Mouse (Mus musculus) c-Kit-negative CD71-positive TER-119-positive erythroid progenitor cells, embryonic 14.5 days (primary cell): Measurements from ENCODE around the gene Eva1c.

ENCODE experiments used
- DNase-seq: peaks from one replicate; pipeline ENCODE4 v3.0.0-alpha.2; 2013; ENCODE audit warnings: low read depth, low spot score

Eva1c gene

DNA sequence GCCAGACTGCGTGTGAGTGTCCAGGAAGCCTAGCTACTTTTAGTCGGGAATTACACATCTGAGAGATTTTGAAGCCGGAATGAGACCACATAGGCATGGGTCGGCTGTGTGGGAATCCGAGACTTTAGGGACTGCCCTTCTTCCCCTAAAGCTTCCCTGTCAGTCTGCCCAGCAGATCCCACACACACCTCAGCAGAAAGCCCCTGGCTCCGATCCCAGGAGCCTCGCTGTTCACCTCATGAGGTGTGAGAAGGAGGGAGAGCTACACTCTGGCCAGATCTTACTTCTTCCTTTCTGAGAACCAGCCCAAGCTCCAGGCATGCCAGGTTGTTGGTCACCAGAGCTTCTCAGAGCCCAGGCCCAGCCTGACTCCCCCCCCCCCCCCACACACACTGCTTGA, 38.2 kb downstream of the Eva1c start:
- no peak for DNase-seq

DNA sequence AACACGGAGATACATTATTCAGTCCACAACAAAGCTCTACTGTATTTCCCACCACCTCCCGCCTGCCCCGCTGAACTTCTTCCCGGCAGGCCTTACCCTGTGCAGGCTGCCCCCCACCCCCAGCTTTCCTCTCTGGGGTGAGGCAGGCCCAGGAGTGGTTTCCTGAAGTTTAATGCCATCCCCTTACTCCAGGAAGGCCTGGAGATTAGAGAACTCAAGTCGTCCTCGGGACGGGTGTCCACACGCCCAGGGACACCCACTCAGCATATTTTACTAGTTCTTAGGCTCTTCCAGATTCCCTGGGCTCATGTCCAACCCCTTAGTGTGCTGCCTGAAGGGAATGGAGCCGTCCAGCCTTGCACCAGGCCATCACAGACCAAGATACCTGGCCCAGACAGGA, 39.1 kb downstream of the Eva1c start:
- no peak for DNase-seq

DNA sequence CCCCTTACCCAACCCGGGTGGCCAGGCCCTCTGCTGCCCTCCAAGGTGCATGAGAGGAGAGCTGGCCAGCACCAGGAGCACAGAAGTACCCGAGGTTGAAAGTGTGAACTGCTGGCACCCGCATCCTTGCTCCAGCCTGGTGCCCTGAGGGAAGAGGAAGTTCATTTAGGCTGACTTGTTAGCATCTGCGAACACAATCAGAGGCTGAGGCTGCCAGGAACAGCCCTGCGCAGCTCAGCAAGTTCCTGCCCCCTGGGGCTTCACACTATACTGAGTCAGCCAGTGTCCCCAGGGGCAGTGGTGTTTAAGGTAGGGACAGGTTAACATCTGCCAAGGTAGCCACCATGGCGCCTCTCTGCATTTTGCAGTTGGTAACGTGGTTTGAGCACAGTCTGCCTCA, 41.6 kb downstream of the Eva1c start:
- no peak for DNase-seq

DNA sequence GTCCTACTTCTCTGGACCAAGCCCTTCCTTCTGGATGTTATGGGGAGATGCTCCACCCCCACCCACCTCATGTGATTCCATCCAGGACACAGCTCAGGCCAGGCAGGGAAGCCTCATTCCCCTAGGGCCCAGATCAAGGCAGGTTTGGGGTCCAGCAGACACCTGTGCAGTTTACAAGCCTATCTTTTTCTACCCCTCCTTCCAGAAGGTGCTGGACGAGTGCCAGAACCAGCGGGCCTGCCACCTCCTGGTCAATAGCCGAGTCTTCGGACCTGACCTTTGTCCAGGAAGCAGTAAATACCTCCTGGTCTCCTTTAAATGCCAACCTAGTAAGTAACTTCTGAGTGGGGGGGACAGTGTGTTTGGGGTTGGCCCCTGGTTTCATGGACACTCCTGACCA, 42.8 kb downstream of the Eva1c start:
- DNase-seq, result no peak

DNA sequence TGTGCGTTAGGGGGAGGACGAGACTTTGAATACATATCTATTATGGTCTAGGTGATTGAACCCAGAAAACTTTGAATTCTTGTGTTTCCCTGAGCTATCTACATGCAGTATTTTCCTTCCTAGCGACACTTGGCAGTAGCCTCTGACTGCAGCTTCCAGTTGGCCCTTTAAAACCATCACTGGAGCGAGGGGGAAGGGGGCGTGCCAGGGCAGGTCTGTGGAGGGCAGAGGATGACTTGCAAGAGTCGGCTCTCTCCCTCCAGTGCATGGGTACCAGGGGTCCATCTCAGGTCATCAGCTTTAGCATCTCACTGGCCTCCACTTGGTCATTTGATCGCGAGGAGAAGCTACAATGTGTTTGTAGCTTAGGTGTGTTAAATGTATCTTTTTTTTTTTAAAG, 46.4 kb downstream of the Eva1c start:
- no peak for DNase-seq

DNA sequence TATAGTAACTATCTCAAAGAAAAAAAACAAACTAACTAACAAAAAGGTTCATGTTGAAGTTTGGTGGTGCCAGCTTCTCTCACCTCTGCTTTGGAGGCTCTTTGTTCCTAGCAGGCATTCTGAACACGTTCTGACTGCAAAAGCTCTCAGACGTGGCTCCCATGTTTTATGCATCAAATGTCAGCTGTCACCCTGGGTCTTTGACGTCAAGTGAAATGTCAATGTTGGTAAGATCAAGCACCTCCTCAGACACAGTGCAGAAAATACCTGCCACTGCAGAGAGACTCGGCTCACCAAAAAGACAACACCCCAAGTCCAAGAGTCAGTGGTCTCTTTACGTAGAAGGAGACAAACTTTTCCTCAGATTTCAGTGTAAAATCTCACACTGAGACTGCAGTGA, 48.0 kb downstream of the Eva1c start:
- no peak for DNase-seq

DNA sequence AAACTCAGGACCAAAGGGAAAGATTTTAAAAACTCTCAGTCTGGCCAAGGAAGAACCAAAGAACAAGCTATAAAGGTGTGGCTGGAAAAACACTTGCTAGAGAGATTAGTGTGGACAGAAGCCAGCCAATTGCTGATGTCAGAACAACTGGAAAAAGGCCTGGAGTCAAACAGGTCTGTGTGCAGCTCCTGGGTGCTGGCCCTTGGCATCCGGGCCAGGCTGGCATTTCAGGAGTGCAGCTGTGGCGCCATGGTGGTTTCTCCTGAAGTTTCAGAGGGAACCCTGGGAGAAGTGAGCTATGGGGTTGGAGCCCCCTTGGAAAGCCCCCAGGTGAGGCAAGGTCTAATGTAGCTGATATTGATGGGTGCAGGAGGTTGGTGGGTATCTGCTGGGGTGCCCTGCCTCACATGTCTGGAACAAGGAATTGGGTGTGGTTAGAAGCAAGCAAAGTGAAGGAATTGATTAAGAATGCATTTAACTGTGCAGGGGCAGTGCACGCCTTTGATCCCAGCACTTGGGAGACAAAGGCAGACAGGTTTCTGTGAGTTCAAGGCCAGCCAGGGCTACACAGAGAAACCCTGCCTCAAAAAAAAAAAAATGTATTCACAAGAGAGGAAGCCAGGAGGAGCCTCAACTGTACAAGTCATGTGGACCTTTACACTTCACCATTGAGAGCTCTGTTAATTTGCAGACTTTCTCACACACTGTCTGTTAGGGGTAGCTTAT, 51.8 kb downstream of the Eva1c start:
- DNase-seq, result no peak

DNA sequence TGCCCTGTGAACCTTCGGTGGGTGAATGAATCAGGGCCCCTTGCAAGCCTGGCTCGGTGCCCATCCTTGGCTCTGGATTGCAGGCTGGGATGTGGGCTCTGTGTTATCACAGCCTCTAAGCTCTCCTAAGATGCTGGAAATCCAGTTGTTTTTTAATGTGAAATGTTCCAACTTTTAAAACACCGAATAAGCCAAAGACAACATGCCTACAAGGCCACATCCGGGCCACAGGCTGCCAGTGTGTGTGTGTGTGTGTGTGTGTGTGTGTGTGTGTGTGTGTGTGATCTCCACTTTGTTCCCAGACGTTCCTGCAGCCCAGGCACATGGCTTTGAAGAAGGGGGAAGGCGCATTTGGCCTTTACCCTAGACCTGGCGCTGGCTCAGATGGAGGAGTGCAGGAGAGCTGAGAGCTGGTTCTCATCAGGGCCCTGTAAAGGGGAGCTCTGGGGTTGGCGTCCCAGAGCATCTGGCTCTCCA, 56.0 kb downstream of the Eva1c start:
- no peak for DNase-seq

DNA sequence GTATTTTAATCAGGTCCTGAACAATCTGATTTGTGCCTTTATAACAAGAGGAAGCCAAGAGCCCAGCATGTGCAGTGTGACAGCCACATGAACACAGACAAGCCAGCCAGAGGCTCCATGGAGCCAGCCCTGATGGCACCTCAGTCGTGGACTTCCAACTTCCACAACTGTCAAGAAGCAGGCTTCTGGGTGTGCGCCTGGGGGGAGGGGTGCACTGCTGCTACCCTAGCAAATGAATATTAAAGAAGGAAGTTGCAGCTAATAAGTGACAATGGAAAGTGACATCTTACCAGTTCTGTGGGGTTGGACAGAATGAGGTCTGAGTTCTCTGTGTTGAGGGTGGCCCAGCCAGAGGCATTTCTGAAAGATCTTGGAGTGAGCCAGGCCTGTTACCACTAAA, 58.8 kb downstream of the Eva1c start:
- no peak for DNase-seq

DNA sequence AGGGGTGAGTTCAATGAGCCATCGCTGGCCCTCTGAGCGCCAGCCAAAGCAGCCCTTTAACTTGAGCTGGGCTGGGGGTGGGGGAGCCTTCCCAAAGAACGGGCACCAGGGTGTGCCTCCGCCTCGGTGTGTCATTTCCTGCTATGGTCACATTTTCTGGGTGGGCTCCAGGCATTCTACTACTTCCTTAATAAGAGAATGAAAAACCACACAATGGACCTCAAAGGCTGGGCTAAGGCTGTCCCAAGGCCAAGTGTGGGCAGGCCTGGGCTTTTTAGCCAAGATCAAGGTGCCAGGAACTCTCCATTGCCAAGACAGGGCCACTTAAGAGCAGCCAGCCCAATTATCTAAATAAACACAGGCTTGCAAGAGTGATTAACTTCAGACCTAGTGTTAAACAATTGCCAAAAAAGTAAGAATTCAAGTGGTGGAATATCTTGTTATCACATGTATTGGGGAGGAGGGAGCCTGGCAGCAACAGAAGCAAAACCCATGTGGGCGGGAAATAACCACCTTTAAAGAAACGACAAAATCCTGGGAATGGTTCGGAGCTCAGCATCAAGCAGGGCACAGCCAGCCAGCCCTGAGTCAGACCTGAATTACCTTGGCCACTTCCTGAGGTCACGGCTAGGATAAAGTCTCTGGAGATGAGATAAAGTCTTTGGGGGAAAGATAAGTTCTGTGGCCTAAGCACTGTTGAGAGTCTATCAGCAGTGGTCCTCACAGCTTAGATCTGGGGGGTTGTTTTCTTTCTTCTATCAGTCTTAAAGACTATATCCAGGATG, 59.5 kb downstream of the Eva1c start:
- DNase-seq, result no peak

DNA sequence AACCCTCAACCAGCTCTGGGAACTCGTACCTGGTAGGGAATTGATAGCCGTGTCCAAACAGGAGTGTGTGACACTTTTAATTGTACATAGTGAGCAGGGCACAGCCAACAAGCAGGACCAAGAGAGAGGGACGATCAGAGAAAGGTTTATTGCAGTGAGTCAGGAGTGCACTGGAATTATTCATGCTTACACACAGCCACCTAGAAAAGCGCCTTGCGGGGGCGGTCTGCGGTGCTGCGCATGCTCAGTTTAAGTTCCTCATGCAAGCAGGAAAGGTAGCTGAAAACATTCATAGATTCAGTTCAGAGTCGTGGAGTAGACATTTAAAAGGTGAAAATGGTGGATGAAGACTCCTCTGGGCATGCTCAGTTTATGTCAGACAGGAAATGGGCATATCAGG, 64.2 kb downstream of the Eva1c start:
- DNase-seq, result no peak

DNA sequence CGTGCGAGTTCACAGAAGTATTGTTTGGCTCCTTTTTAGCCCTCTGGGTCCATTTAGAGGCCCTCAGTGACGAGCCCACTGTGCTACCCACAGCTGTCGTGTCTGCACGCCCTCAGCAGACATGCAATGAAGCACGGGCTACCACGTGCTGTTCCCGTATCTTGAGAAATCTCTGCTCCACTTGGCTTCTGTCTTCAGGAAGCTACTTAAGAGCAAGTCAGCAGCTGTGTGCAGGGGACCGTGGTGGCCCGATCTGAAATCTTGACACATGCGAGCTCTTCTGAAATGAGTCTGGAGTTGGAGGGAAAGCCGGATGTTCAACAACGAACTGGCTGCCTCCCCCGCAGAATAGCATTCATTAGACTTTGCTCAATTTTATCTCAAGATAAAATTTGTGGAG, 65.1 kb downstream of the Eva1c start:
- no peak for DNase-seq

DNA sequence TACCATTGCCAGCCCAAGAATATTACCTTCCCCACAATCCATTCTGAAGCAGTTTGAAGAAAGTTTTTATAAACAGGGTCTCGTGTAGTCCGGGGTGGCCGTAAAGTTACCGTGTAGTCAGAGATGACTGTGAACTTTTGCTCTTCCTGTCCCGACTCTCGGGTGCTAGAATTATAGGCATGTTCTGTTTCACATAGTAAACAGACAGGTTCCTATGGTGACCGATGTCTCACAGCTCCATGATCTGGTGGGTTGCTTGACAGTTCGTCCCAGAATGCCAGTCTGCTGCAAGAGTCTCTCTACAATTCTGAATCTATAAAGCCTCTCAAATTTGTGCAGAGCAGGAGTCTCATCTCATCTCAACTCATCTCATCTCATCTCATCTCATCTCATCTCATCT, 65.6 kb downstream of the Eva1c start:
- DNase-seq, result no peak

DNA sequence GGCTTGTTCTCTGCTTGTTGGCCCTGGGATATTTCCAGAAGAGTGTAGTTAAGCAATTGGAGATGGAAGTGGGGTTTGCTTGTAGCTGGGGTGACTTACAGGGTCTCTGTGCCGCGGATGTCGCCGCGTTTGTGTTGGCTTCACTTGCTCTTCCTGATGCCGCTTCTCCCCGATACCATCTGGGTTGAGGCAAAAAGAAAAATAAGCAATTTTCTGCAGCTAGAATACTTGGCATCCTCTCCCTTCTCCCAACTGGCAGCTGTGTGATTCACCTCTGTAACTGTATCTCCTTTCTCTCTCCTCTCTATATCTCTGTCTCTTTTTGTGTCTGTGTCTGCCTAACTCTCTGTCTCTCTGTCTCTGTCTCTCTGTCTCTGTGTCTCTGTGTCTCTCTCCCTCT, 66.5 kb downstream of the Eva1c start:
- DNase-seq, result no peak

DNA sequence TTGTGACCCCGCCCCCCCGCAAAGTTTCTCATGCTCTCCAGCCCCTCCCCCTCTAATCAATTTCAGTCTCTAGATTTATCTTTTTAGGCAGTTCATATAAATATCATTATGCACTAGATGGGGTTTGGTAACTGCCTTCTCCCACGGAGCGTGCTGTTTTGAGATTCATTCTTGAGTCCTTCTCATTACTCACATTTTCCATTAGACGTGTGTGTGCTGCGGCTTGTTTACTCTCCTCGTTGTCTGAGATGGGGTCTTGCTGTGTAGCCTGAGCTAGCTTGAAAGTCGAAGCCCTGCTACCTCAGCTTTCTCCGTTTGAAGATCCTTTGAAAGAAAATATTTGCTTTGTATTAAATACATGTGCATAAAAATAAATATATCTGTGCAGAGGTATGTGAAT, 67.3 kb downstream of the Eva1c start:
- DNase-seq, result no peak

DNA sequence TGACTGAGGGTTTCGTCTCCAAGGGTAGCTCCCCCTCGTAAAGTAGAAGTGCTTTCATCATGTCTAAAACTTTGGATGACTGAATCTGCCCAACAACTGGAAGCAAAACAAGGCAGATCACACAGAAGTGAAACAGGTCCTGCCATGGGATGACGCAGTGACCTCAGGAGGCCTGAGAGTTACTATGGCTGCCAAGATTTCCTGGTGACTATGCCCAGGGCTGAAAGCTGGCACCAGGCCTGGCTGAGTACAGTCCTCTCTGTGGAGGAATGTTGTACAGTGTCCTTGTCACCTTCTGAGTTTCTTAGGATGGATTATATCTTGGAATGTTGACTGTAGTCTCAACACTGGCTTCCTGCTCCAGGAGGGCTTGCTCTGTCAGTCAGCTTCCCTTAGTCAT, 71.1 kb downstream of the Eva1c start:
- DNase-seq, result no peak

DNA sequence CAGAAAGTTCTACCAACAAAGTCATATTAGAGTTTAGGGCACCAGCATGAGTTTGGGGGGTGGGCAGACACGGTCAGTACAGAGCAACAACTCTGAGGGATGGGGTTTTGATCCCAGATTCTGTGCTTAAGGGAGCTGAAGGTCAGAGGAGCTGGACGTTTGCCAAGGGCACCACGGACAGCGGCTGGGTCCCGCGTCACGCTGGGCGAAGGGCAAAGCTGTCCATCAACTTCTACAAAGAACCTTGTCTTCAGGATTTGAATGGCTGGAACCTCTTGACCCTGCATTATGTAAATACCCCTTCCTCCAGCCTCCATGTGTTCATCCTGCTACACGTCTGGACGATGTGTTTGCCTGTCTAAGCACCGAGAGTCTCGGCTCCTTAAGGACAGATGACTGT, 73.0 kb downstream of the Eva1c start:
- DNase-seq, result no peak

DNA sequence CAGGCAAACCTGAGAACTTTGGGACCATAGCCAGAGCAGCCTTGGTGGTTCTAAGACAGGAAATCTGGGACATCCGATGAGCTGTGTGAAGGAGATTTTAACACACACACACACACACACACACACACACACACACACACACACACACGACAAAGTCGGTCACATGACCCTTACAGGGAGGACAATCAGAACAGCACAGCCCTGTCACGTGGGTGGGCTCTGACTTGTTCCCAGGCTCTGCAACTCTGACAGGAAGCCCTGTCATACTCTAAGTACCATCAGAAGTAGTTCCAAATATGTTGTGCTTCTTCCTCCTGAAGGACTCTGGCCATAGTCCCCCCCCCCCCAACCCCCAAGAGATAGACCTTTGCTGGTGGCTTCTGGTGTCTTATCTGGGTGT, 74.8 kb downstream of the Eva1c start:
- DNase-seq, result no peak

DNA sequence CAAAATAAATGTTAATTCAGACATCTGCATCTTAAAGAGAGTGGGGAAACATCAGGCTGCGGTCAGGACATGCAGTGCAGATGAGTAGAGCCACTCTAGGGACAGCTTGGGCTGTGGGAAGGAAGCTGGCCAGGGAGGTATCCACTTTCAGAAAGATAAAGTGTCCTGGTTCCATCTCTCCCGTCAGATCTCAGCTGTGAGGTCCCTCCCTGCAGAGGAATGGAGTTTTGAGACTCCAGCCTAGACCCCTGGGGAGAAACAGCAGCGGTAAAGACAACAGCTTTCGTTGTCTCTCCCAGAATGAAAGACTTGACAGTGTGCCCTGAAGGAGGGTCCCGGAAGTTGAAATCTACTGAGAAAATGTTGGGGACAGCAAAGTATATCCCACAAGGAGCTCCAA, 76.8 kb downstream of the Eva1c start:
- no peak for DNase-seq

DNA sequence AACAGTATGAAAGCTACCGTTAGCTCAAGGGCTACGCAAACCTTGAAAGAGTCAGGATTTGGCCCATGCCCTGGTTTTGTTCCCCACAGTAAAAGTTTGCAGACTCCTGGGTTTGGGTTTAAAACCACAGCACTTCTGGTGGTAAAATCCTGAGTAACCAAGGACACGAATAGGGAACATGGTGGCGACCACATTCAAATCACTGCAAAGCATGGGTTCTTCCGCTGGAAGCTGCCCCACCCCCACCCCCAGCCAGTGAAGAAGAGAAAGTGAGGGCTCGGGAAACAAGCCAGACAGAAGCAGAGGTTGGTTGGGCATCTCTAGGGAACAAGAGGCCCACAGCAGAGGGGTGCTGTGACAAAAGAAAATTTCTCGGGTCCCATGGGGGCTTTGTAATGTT, 80.7 kb downstream of the Eva1c start:
- DNase-seq, result no peak

DNA sequence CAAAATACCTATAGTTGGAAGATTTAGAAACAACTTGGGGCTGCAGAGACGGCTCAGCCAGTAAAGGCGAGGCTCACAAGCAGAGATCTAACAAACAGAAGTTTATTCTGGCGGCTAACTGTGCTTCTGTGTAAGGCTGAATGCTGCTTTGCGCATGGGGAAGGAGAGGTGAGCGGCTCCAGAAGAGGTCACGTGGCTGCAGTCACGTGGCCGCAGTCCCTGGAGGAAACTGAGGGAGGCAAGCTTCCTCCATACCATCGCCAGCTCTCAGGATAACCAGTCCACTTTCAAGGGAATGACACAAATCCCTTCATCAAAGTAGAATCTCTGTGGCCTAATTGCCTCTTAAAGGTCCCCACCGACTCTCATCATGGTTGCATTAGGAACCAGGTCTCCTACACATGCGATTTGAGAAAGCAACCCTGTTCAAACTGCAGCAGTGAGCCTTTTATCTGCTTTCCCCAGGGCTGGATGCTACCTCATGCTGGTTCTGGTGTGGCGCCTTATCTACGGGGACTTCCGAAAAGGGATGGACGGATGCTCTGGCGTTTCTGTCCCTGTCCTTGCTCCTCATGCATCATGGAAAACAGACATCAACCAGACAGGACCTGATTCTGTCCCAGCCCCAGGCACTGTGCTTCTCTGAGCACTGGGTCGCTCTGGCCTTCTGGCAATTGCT, 84.5 kb downstream of the Eva1c start:
- no peak for DNase-seq

DNA sequence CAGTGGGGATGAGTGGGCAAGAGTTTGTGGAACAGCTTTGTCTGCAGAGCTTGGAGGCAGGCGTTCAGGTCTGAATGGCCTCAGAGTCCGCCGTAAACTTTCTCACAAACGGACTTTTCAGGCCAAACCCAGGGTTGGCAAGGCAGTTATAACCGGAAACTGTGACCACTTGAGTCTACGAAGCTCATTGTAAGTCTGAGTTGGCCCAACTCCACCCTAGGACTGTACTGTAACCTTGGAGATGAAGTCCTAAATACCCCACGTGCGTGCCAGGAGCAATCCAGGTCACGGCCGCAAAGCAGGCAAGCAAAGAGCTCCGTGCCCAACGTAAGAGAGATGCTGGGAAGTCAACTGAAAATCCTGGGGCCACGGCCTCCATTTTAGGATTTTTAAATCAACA, 85.2 kb downstream of the Eva1c start:
- no peak for DNase-seq

DNA sequence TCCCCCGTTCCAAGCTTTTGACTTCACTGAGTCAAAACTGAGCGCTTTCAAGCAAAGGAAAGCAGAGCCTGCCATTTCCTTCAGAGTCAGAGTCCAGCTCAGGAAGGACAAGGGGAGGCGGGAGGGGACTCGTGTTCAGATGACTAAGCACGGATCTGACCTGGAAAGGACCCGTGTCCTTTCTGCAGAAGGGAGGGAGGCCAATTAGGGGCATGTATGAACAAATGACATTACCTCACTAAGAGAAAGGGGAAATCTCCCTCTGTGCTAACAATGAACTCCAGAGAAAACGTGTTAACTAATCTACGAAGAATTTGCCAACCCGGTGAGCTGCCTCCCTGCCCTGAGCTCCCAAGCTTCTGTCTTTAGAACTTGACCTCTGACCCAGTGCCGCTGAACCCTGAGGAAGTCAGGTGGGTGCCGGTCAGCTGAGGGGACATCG, 89.5 kb downstream of the Eva1c start:
- DNase-seq, result no peak
